Mouse (Mus musculus): Measurements from ENCODE around the gene Fto. TPM values are rescaled to one million over a fixed set of nuclear protein-coding genes. Genes with fewer than 3 reads are reported as not detected.

Gene Fto
- total RNA-seq, 2 experiments from 2014 or later = 62.9 to 68.3 TPM

GRCm38 (mm10) chr8:91318938-91319729 lies 5.8 kb downstream of the Fto start:
- intact Hi-C loops (cut with DNase I) = loop anchor here (10.0 kb wide), 1 partner anchor 1036 kb away; the partner anchor contains the start of gene Irx5
- DNase-seq = no peak

DNA sequence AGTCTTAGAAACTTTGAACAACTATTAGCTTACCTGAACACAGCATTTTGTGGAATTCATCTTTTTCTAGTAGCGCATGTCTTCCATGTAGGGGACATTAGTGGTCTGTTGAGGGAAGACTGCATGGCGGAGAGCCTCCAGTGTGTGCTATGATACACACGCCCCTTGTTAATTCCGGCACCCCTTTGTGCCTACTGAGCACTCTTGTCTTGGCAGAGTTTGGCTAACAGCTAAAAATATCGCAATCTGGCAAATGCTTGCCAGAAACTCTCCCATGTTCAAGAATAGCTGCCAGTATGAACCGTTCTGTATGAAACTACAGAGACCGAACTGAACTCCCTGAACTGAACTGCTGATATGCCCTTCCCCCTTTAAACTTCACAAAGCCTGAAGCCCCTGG lies 10.2 kb downstream of the Fto start:
- intact Hi-C loops (cut with DNase I) = no loop called here
- DNase-seq = no peak

DNA sequence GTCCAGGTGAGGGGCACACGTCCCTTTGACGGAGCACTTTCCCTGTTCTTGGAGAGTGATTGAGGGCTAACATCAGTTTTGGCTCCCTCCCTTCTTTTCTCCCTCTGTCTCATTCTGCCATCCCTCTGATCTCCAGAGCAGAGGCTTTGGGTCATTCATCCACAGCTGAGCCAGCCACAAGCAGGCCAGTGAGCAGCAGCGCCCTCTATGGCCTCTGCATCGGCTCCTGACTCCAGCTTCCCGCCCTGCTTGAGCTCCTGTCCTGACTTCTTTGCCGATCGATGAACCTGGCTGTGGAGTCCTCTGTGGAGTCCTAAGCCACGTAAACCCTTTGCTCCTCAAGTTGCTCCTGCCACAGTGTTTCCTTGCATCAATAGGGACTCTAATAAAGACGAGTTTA lies 10.9 kb downstream of the Fto start:
- intact Hi-C loops (cut with DNase I) = no loop called here
- no peak for DNase-seq

GRCm38 (mm10) chr8:91324916-91325315 lies 11.6 kb downstream of the Fto start:
- no peak for DNase-seq
- intact Hi-C loops (cut with DNase I) = loop anchor here (5.0 kb wide), 1 partner anchor 47 kb away; no protein-coding TSS in a partner anchor

DNA sequence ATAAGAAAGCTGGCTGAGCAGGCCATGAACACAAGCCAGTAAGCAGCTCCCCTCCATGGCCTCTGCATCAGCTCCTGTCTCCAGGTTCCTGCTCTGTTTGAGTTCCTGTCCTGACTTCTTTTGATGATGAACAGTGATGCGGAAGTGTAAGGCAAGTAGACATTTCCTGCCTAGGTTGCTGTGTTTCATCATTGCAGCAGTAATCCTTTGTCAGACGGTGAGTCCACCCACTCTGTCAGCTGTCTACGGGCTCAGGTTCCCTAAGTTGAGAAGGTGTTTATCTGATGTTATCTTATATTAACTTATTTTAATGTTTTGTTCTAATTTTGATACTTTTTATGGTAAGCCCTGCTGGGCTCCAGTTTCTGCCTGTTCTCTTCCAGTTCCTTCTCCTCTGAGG lies 12.7 kb downstream of the Fto start:
- intact Hi-C loops (cut with DNase I) = loop anchor here (5.0 kb wide), 1 partner anchor 46 kb away; no protein-coding TSS in a partner anchor
- no peak for DNase-seq

DNA sequence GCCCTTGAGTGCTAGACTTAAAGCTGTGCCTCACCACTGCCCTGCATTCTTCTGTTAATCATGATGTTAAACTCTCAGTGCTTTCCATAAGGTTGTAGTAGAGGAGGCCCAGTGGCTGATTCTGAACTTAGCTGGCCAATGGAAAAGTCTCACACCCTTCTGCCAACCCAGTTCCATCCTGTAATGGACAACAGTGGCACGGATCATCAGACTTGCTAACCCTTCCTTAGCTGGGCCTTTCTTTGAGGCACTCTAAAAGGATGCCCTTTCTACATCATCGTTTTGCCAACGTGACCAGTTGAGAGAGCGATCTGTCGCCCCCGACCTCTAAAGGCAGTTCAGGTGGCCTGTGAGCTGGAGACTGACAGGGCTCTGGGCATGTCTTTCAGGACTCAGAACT lies 13.6 kb downstream of the Fto start:
- intact Hi-C loops (cut with DNase I) = loop anchor here (5.0 kb wide), 1 partner anchor 45 kb away; no protein-coding TSS in a partner anchor
- DNase-seq = no peak

GRCm38 (mm10) chr8:91327471-91328205 lies 14.3 kb downstream of the Fto start:
- DNase-seq = no peak
- intact Hi-C loops (cut with DNase I) = loop anchor here (5.0 kb wide), 1 partner anchor 45 kb away; no protein-coding TSS in a partner anchor

DNA sequence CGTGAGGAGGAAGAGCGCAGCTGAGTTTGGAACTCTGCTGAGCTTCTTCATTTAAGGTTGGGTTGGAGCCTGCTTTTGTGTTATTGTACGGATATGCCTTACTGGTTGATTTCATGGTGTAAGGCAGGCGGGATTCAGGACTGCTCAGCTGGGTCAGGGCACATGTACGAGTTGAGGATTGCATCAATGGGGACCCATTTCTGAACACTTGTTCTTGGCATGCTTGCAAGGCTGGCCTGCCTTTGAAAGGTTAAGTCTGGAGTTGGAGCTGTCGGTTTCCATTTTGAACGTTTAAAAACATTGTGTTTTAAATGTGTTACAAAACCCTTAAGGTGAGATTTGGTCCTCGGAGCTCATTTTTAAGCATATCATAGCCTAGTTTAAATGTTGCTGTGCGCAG lies 15.7 kb downstream of the Fto start:
- intact Hi-C loops (cut with DNase I) = loop anchor here (5.0 kb wide), 1 partner anchor 43 kb away; no protein-coding TSS in a partner anchor
- DNase-seq = no peak

- intact Hi-C loops (cut with DNase I) = loop anchor here (5.0 kb wide), 1 partner anchor 43 kb away; no protein-coding TSS in a partner anchor
These were observed 16.1 kb downstream of the Fto start for GRCm38 (mm10) chr8:91329461-91329850.

DNA sequence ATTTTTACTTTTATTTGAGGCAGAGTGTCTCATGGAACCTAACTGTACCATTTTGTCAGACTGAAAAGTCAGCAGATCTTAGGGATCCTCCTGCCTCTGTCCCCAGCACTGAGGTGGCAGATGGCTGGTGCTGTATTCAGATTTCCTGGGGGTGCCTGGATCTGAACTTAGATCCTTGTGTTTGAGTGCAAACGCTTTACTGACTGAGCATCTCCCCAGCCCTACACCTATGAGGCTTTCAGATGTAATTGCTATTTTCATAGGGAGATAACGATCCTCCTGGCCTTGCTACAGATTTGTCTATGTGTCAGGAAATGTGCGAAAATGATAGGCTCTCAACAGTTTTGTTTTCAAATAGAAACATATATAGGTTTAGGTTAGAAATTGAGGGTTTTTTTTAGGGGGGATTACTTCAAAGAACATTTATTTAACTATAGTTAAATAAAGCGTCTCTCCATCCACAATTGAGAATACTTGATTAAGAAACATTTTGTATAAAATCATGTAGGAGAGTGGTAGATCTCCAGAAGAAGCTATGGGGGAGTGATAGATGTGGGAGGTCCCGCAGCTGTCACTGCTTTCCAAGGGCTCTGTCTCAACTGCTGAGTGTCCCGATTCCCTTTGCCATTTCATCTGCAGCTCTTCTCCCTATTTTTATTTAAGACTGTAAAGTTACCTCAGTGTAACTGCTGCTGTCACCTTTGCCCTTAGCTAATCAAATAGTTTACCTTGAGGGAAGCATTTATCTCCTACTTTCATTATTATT lies 25.2 kb downstream of the Fto start:
- DNase-seq = no peak
- intact Hi-C loops (cut with DNase I) = no loop called here

More at GRCm38 (mm10) chr8:91329461-91329850, 16.1 kb downstream of the Fto start:
- DNase-seq = no peak

DNA sequence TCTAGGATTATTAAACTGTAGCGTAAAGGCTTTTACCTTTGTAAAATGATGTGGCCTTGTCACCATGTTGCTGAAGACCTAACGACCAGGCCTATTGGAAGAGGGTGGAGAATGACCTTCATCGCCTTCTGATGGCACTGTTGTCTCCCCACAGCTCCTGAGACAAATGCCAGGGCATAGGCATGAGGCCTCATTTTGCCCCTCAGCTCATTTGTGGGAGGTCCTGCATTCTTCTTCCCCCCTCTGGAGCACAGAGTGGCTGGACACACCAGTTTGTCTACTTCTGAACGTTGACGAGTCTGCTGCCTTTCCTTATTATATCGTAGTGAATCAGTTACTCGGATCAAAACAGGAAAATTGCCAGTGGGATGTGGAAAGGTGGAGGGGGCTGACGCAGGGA lies 26.3 kb downstream of the Fto start:
- intact Hi-C loops (cut with DNase I) = no loop called here
- DNase-seq = no peak

- intact Hi-C loops (cut with DNase I) = no loop called here
- DNase-seq = no peak
These were observed 27.4 kb downstream of the Fto start for GRCm38 (mm10) chr8:91340746-91341145.

DNA sequence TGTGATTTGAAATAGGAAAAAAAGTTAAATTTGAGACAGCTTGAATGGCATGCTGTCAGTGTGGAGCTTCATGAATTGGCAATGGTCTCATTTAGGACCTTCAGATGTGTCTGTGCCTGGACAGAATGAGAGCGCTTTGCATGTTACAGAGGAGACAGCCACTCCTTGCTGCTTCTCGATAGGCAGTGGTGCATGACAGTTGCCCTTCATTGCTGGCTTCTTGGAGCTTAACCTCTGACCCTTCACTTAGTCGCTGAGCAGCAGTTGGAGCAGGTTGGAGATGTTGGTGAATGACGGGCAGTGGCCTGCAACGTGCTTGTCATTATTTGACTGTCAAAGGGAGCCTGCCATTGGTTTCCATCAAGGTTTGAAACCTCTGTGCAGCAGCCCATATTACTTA lies 28.9 kb downstream of the Fto start:
- intact Hi-C loops (cut with DNase I) = no loop called here
- DNase-seq = no peak

DNA sequence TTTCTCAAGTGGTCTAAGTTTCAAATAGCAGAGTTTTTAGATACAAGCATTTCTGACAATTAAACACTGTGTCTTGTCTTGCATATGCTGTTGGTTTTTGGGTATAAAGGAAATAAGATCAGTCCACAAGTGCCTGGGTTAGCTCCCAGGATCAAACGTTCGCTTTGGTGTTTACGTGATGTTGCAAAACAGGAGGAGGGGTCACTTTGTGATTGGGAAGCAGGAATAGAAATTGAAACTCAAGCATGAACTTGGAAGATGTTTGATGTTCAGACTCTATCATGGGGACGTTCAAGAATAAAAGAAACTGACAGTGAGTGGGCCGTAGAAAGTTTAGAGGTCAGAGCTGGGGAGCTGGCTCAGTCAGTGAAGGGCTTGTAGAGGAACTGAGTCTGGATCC lies 29.5 kb downstream of the Fto start:
- no peak for DNase-seq
- intact Hi-C loops (cut with DNase I) = no loop called here

DNA sequence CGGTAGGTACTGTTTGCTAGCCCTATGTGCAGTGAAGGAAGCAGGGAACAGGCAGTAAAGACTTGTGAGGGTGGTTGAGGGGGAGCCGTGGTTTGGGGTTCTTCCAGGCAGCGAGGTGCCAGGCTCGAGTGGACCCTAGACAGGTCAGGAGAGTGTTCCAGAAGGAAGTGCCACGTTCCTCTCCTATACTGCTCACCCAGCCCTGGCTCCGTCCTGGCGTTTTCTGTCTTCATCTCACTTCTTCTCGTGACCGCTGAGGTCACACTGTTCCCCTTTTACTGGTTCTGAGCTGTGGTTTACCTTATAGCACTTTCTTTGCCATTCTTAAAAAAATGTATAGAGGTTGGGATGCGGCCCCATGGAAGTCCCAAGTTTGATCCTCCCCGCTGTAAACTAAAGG lies 31.3 kb downstream of the Fto start:
- intact Hi-C loops (cut with DNase I) = no loop called here
- DNase-seq = no peak

GRCm38 (mm10) chr8:91347146-91347545 lies 33.8 kb downstream of the Fto start:
- intact Hi-C loops (cut with DNase I) = no loop called here
- no peak for DNase-seq

DNA sequence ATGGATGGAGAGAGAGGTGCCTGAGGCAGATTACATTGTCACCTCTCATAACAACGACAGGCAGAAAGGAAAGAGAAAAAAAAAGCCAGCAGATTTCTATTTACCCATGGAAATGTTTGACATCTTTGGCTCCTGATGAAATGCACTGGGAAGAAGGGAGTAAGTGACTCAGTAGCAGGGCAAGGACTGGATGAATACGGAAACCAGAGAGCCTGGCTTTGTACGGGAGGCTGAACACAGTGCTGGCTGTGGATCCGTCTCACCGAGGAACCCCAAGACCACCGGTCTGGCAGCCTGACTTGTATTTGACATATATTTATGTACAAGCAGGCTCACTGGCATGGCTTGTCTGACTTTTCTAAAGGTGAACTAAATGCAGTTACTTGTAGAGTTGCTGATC lies 34.3 kb downstream of the Fto start:
- DNase-seq = no peak
- intact Hi-C loops (cut with DNase I) = no loop called here

DNA sequence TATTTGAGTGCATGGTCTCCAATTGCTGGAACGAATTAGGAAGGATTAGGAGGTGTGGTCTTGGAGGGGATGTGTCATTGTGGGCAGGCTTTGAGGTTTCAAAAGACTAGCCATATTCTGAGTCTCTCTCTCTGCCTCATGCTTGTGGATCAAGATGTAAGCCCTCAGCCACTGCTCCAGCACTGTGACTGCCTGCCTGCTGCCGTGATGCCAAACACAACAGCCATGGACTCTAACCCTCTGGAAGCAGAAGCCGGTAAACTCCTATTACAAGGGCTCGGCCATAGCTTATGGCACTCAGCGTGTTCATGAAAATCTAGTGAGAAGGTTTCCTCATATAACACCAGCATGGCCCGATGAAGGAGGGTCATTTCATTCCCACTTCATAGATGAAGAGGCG lies 36.5 kb downstream of the Fto start:
- DNase-seq = no peak
- intact Hi-C loops (cut with DNase I) = no loop called here

DNA sequence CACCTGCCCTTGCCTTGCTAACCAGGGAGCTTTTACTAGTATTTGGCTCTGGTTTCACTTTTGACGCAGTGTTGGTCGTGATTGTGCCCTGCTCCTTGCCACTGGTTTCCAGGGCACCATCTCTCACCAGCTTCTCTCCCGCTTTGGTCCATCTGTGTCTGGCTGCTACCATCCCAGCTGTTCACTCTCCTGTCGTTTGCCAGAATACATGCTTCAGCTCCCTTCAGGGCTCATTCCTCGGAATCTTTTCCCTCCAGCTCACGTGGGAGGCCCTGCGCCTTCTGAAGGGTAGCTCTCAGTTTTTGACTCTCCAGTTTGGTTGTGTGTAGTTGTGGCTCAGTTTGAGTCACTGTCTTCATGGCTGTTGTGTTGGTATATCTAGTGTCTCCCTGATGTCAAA lies 37.3 kb downstream of the Fto start:
- intact Hi-C loops (cut with DNase I) = no loop called here
- no peak for DNase-seq

GRCm38 (mm10) chr8:91352598-91352997 lies 39.3 kb downstream of the Fto start:
- intact Hi-C loops (cut with DNase I) = no loop called here

DNA sequence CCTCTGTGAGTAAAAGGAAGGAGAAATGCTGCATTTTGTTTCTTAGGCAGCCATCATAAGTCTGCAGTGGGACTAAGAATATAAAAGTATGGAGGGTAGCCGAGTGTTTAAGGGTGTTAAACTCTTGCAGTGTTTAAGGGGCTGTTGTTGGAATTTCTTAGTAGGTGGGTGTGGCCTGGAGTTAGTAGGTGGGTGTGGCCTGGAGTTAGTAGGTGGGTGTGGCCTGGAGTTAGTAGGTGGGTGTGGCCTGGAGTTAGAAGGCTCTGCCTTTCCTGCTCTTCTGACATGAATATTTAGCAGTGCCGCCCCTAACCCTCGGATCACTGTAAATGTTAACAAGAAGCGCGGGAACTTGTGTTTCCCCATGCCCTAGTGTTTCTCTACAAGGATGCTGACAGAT lies 39.7 kb downstream of the Fto start:
- intact Hi-C loops (cut with DNase I) = no loop called here
- DNase-seq = no peak

More at GRCm38 (mm10) chr8:91352598-91352997, 39.3 kb downstream of the Fto start:
- no peak for DNase-seq

Data from heart, postnatal 36 days (tissue).